Mouse (Mus musculus): ENCODE measurements around the gene Swap70. TPM values are rescaled to one million over a fixed set of nuclear protein-coding genes. Genes with fewer than 3 reads are reported as not detected.

The Swap70 gene
- polyA plus RNA-seq, 1 experiment from 2014 or later = 25.8 TPM

- 0 out of 2 replicates have a peak, but pooled peaks cover 5% of the 10 kb centered on the region for H3K4me1 ChIP-seq (ENCODE audit: control insufficient read depth, insufficient read depth, low read length)
- no peak; the same call in 1 of the 2 replicates for ATAC-seq (ENCODE audit: insufficient read depth, low FRiP score)
- H3K9me3 ChIP-seq (replicated peaks; ENCODE audit: control insufficient read depth, low read length) = no peaks in the 10 kb centered on the region
- 74% methylated on average over 4 of the region's 4 CpGs for WGBS
- H3K4me3 ChIP-seq (replicated peaks; ENCODE audit: low read length) = no peak overlapping the region
- peaks cover 5% of the 10 kb centered on the region; the same call in 1 of the 2 replicates for H3K36me3 ChIP-seq (ENCODE audit: control insufficient read depth, insufficient read depth, low read length)
- H3K9ac ChIP-seq (ENCODE audit: low read length) = no peak overlapping the region
- H3K27ac ChIP-seq (ENCODE audit: low read length) = peak overlapping the region; percentile 55
- no peak overlapping the region for H3K4me2 ChIP-seq (ENCODE audit: low read depth, low read length)
- no peaks in the 10 kb centered on the region for H3K27me3 ChIP-seq (ENCODE audit: control insufficient read depth, insufficient read depth, low read length)
Observed at GRCm38 (mm10) chr7:110272434-110272833, 50.9 kb downstream of the Swap70 start.

- H3K4me1 ChIP-seq (ENCODE audit: control insufficient read depth, insufficient read depth, low read length) = no peaks in the 10 kb centered on the region
- no peak overlapping the region for H3K27ac ChIP-seq (ENCODE audit: low read length)
- no peak for ATAC-seq (ENCODE audit: insufficient read depth, low FRiP score)
- H3K4me3 ChIP-seq (replicated peaks; ENCODE audit: low read length) = no peak overlapping the region
- no peaks in the 10 kb centered on the region for H3K36me3 ChIP-seq (ENCODE audit: control insufficient read depth, insufficient read depth, low read length)
- H3K9me3 ChIP-seq (replicated peaks; ENCODE audit: control insufficient read depth, low read length) = no peaks in the 10 kb centered on the region
- no peak overlapping the region for H3K9ac ChIP-seq (ENCODE audit: low read length)
- 90% methylated on average over 5 of the region's 5 CpGs for WGBS
- H3K4me2 ChIP-seq (ENCODE audit: low read depth, low read length) = no peak overlapping the region
- H3K27me3 ChIP-seq (ENCODE audit: control insufficient read depth, insufficient read depth, low read length) = no peaks in the 10 kb centered on the region
Observed at GRCm38 (mm10) chr7:110277734-110278245, 56.3 kb downstream of the Swap70 start.

DNA sequence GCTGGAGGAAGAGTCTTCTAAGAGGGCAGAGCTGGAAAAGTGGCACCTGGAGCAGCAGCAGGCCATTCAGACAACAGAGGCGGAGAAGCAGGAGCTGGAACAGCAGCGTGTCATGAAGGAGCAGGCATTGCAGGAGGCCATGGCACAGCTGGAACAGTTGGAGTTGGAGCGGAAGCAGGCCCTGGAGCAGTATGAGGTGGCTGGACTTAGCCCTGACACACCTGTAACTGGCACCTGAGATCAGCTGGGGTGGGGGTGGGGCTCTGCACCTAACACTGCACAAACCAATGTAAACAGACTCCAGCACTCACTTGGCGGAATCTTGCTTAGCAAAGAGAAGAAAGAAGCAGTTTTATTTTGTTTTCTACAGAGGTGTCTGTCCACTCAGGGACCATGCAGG is 57.7 kb downstream of the Swap70 start:
- Histone ChIP-seq H3K4me3 (replicated peaks; ENCODE audit: low read length) (no peak overlapping the region), H3K9me3 (replicated peaks; ENCODE audit: control insufficient read depth, low read length) (no peaks in the 10 kb centered on the region), H3K4me1 (ENCODE audit: control insufficient read depth, insufficient read depth, low read length) (no peaks in the 10 kb centered on the region), H3K36me3 (ENCODE audit: control insufficient read depth, insufficient read depth, low read length) (no peaks in the 10 kb centered on the region), H3K4me2 (ENCODE audit: low read depth, low read length) (no peak overlapping the region), H3K27me3 (ENCODE audit: control insufficient read depth, insufficient read depth, low read length) (no peaks in the 10 kb centered on the region), H3K9ac (ENCODE audit: low read length) (no peak overlapping the region), H3K27ac (ENCODE audit: low read length) (peak overlapping the region; percentile 56; the same call in 1 of the 2 replicates)
- 76% methylated on average over 4 of the region's 4 CpGs for WGBS
- peak; percentile 89; the same call in 1 of the 2 replicates for ATAC-seq (ENCODE audit: insufficient read depth, low FRiP score)

DNA sequence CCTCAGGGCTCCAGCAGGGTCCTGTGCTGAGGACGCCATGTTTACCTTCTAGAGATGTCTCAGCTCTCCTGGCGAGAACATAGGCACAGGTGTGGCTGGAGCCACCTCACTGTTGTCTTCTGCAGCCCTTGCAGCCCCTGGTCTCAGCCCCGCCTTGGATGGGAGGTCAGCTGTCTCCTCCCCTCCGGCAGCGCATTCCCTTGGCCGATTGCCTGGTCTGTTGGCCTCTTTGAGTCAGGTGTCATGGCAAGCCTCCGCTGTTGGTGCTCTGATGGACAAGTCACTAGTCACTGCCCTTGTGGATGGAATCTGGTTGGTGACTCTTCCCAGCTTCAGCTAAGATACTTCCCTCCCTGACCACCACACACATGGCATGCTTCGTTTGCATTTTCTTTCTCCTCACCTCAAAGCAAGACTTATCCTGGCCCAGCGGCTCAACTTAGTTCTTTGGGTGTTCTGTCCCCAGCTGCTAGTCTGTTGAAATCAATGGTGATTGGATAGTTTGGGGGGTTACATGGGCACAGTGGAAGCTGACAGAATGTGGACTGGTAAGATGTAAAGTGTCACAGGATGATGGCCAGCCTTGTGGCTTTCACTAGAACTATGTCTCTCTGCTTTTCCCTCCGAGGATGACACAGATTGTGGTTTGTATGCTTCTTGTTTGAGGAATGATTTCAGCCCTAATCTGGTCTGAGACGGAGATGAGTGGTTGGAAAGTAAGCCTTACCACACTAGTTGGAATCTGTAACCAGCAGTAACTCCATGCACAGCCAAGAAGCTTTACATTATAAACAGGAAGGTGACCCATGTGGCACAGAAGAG is 60.1 kb downstream of the Swap70 start:
- no peak for ATAC-seq (ENCODE audit: insufficient read depth, low FRiP score)
- H3K36me3 ChIP-seq (ENCODE audit: control insufficient read depth, insufficient read depth, low read length) = no peaks in the 10 kb centered on the region
- no peaks in the 10 kb centered on the region for H3K4me1 ChIP-seq (ENCODE audit: control insufficient read depth, insufficient read depth, low read length)
- H3K9ac ChIP-seq (ENCODE audit: low read length) = no peak overlapping the region
- H3K27me3 ChIP-seq (ENCODE audit: control insufficient read depth, insufficient read depth, low read length) = no peaks in the 10 kb centered on the region
- no peak overlapping the region for H3K4me3 ChIP-seq (replicated peaks; ENCODE audit: low read length)
- no peak overlapping the region for H3K4me2 ChIP-seq (ENCODE audit: low read depth, low read length)
- H3K27ac ChIP-seq (ENCODE audit: low read length) = no peak overlapping the region
- 86% methylated on average over 11 of the region's 11 CpGs for WGBS
- H3K9me3 ChIP-seq (replicated peaks; ENCODE audit: control insufficient read depth, low read length) = no peaks in the 10 kb centered on the region

DNA sequence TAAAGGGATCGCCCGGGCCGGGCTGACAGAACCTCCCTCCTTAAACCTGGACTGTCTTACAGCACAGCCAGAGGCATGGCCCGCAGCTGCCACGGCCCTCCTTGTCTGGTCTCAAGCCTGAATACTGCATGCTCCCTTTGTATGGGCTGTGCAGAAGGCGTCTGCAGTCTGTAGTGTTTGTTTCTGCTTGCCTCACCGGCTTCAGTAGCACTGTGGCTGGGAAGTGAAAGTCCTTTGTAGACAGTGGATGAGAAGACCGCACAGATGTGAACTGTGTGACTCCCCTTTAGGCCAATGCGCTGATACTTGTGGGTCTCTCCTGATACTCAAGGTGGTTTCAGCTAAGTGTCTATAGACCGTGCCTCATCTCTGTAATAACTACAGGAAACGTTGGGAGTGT is 61.3 kb downstream of the Swap70 start:
- no peak for ATAC-seq (ENCODE audit: insufficient read depth, low FRiP score)
- Histone ChIP-seq H3K27ac (ENCODE audit: low read length) (no peak overlapping the region), H3K9me3 (replicated peaks; ENCODE audit: control insufficient read depth, low read length) (no peaks in the 10 kb centered on the region), H3K4me2 (ENCODE audit: low read depth, low read length) (no peak overlapping the region), H3K9ac (ENCODE audit: low read length) (no peak overlapping the region), H3K4me1 (ENCODE audit: control insufficient read depth, insufficient read depth, low read length) (peaks cover 8% of the 10 kb centered on the region), H3K36me3 (ENCODE audit: control insufficient read depth, insufficient read depth, low read length) (no peaks in the 10 kb centered on the region), H3K4me3 (replicated peaks; ENCODE audit: low read length) (no peak overlapping the region), H3K27me3 (ENCODE audit: control insufficient read depth, insufficient read depth, low read length) (no peaks in the 10 kb centered on the region)
- WGBS = 82% methylated on average over 11 of the region's 11 CpGs

GRCm38 (mm10) chr7:110283484-110284275 is 62.2 kb downstream of the Swap70 start:
- Histone ChIP-seq H3K27ac (ENCODE audit: low read length) (no peak overlapping the region), H3K36me3 (ENCODE audit: control insufficient read depth, insufficient read depth, low read length) (no peaks in the 10 kb centered on the region), H3K9me3 (replicated peaks; ENCODE audit: control insufficient read depth, low read length) (no peaks in the 10 kb centered on the region), H3K4me3 (replicated peaks; ENCODE audit: low read length) (no peak overlapping the region), H3K9ac (ENCODE audit: low read length) (no peak overlapping the region), H3K4me1 (ENCODE audit: control insufficient read depth, insufficient read depth, low read length) (peaks cover 17% of the 10 kb centered on the region), H3K4me2 (ENCODE audit: low read depth, low read length) (no peak overlapping the region), H3K27me3 (ENCODE audit: control insufficient read depth, insufficient read depth, low read length) (no peaks in the 10 kb centered on the region)
- no peak for ATAC-seq (ENCODE audit: insufficient read depth, low FRiP score)
- 83% methylated on average over 6 of the region's 6 CpGs for WGBS

DNA sequence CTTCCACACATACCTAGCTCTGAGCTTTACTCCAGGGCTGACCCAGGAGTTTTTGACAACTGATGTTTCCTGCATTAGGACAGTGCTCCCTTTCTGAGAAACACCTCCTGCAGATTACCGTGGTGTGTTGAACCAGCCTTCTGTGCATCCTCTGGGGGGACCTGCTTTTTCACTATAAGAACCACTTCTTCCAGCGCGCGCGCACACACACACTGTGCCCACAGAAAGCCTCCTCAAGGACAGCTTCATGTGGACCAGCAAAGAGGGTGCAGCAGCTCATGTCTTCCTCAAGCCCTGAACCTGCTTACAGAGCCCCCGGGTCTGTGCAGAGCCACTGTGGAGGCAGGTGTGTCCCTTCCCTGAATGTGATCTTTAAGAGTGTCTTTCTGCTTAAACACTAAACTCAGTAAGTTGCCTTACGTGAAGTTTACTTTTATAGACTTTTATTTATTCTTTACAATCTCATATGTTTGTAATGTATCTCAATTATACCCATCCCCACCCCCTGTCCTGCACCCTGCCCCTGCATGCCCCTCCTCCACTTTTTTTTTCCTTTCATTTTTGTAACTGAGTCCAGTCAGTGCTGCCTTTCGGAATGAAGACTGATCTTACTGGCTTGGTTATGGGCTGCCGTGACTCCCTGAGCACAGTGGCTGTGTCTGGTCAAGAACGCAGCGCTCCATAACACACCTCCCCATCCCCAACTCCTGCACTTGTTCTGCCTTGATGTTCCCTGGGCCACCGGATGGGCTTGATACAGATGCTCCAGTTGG is 63.8 kb downstream of the Swap70 start:
- H3K4me3 ChIP-seq (replicated peaks; ENCODE audit: low read length) = no peak overlapping the region
- no peak overlapping the region for H3K27ac ChIP-seq (ENCODE audit: low read length)
- no peak for ATAC-seq (ENCODE audit: insufficient read depth, low FRiP score)
- H3K9ac ChIP-seq (ENCODE audit: low read length) = no peak overlapping the region
- peaks cover 20% of the 10 kb centered on the region for H3K4me1 ChIP-seq (ENCODE audit: control insufficient read depth, insufficient read depth, low read length)
- H3K27me3 ChIP-seq (ENCODE audit: control insufficient read depth, insufficient read depth, low read length) = no peaks in the 10 kb centered on the region
- 89% methylated on average over 12 of the region's 12 CpGs for WGBS
- H3K9me3 ChIP-seq (replicated peaks; ENCODE audit: control insufficient read depth, low read length) = no peaks in the 10 kb centered on the region
- no peaks in the 10 kb centered on the region for H3K36me3 ChIP-seq (ENCODE audit: control insufficient read depth, insufficient read depth, low read length)
- no peak overlapping the region for H3K4me2 ChIP-seq (ENCODE audit: low read depth, low read length)

GRCm38 (mm10) chr7:110285849-110286151 is 64.3 kb downstream of the Swap70 start:
- no peak overlapping the region for H3K27ac ChIP-seq (ENCODE audit: low read length)
- no peak overlapping the region for H3K4me2 ChIP-seq (ENCODE audit: low read depth, low read length)
- peaks cover 20% of the 10 kb centered on the region for H3K4me1 ChIP-seq (ENCODE audit: control insufficient read depth, insufficient read depth, low read length)
- no peaks in the 10 kb centered on the region for H3K9me3 ChIP-seq (replicated peaks; ENCODE audit: control insufficient read depth, low read length)
- H3K27me3 ChIP-seq (ENCODE audit: control insufficient read depth, insufficient read depth, low read length) = no peaks in the 10 kb centered on the region
- no peak overlapping the region for H3K9ac ChIP-seq (ENCODE audit: low read length)
- 84% methylated on average over 3 of the region's 3 CpGs for WGBS
- H3K36me3 ChIP-seq (ENCODE audit: control insufficient read depth, insufficient read depth, low read length) = no peaks in the 10 kb centered on the region
- H3K4me3 ChIP-seq (replicated peaks; ENCODE audit: low read length) = no peak overlapping the region
- no peak for ATAC-seq (ENCODE audit: insufficient read depth, low FRiP score)
